Comparison of ENCODE assay signal across 13 mouse cellular contexts in the genomic region with DNA sequence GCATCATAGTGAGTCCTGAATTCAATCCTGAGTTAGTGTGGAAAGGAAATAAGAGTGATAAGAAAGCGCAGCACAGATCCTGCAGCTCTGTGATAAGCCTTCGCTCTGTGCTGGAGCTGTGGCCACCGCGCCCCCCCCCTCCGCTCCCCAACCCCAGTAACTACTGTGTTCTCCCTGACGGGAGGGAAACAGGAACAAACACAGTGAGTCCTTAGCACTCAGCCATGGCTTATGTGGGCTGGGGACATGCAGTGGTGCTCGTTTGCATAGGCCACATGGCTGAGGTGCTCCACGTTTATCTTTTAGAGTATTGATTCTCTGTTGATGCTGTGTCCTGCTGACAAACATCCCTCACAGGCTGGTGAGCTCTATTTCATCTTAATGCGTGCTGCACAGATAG. TPM values are rescaled to one million over a fixed set of nuclear protein-coding genes. Genes with fewer than 3 reads are reported as not detected.
DNase-seq lines count a peak whose midpoint lies in the region; ATAC-seq and TF ChIP-seq lines count a peak whose summit lies in the region.
"Had no signal": no experiment of that assay in that cellular context is flagged by ENCODE, and none has a peak within 500 bp of the region (broad histone marks: within the 10 kb centered on the region; RNA-seq: fewer than 3 reads in every experiment).

No protein-coding gene starts in this region.

- no peaks in the 10 kb centered on the region for H3K27me3 ChIP-seq in heart, embryonic 12.5 days (replicated peaks)
- no peaks in the 10 kb centered on the region for H3K27me3 ChIP-seq in heart, adult 2 months (ENCODE audit: control insufficient read depth, insufficient read depth, low read length)
- H3K27me3 ChIP-seq in liver, postnatal 0 days (ENCODE audit: insufficient read depth, low read length): no peaks in the 10 kb centered on the region
- no peaks in the 10 kb centered on the region for H3K27me3 ChIP-seq in hindbrain, embryonic 16.5 days (replicated peaks; ENCODE audit: control insufficient read depth, insufficient read depth, low read length)
- H3K27me3 ChIP-seq: neural tube, embryonic 12.5 days had no signal

- H3K79me2 ChIP-seq in heart, adult 2 months (replicated peaks; ENCODE audit: control insufficient read depth, insufficient read depth, low read length): no peaks in the 10 kb centered on the region

- no peak overlapping the region for H3K4me3 ChIP-seq in heart, embryonic 12.5 days
- H3K4me3 ChIP-seq in heart, adult 2 months: no peak overlapping the region
- H3K4me3 ChIP-seq in liver, postnatal 0 days (ENCODE audit: low read depth, low read length): no peak overlapping the region
- no peak overlapping the region for H3K4me3 ChIP-seq in hindbrain, embryonic 16.5 days (ENCODE audit: low read length)
- H3K4me3 ChIP-seq: neural tube, embryonic 12.5 days had no signal

- TF ChIP-seq CTCF in heart, adult 2 months (IDR thresholded peaks at IDR 0.05): no peak
- no peak for TF ChIP-seq CTCF in liver, postnatal 0 days (IDR thresholded peaks at IDR 0.05; ENCODE audit: low read depth)

- TF ChIP-seq POLR2A in heart, adult 2 months (IDR thresholded peaks at IDR 0.05; ENCODE audit: insufficient read depth, low read depth, low read length): no peak

- TF ChIP-seq EP300 in heart, adult 2 months (IDR thresholded peaks at IDR 0.05; ENCODE audit: insufficient read depth, low read depth, low read length): no peak
- peak; percentile 73; the same call in 1 of the 2 replicates for TF ChIP-seq EP300 in liver, postnatal 0 days (IDR thresholded peaks at IDR 0.05; ENCODE audit: low read depth)

- no peaks in the 10 kb centered on the region for H3K9me3 ChIP-seq in heart, embryonic 12.5 days (replicated peaks)
- H3K9me3 ChIP-seq in liver, postnatal 0 days (ENCODE audit: low read length): no peaks in the 10 kb centered on the region
- H3K9me3 ChIP-seq in hindbrain, embryonic 16.5 days (ENCODE audit: control insufficient read depth, low read length): no peaks in the 10 kb centered on the region
- H3K9me3 ChIP-seq: neural tube, embryonic 12.5 days had no signal

- H3K4me1 ChIP-seq in heart, embryonic 12.5 days (replicated peaks): peaks cover 13% of the 10 kb centered on the region; the same call in 1 of the 2 replicates
- no peaks in the 10 kb centered on the region for H3K4me1 ChIP-seq in heart, adult 2 months (ENCODE audit: control insufficient read depth, insufficient read depth, low read length)
- peaks cover 3% of the 10 kb centered on the region; the same call in 1 of the 2 replicates for H3K4me1 ChIP-seq in liver, postnatal 0 days (ENCODE audit: insufficient read depth)
- H3K4me1 ChIP-seq in hindbrain, embryonic 16.5 days (ENCODE audit: control insufficient read depth, insufficient read depth, low read depth, low read length): no peaks in the 10 kb centered on the region
- H3K4me1 ChIP-seq: neural tube, embryonic 12.5 days had no signal

- intact Hi-C loops in heart, adult 2 months (cut with DNase I): no loop called here

- H3K36me3 ChIP-seq in heart, embryonic 12.5 days: peaks cover 29% of the 10 kb centered on the region
- no peaks in the 10 kb centered on the region for H3K36me3 ChIP-seq in heart, adult 2 months (ENCODE audit: control insufficient read depth, insufficient read depth, low read length)
- H3K36me3 ChIP-seq in liver, postnatal 0 days (replicated peaks; ENCODE audit: insufficient read depth, low read length): peaks cover 3% of the 10 kb centered on the region
- H3K36me3 ChIP-seq in hindbrain, embryonic 16.5 days (ENCODE audit: control insufficient read depth, insufficient read depth, low read length): peaks cover 13% of the 10 kb centered on the region; the same call in 1 of the 2 replicates

- no peak for DNase-seq in heart, adult 2 months
- DNase-seq in 416B (ENCODE audit: low read depth): peak; percentile 30
- DNase-seq in c-Kit-positive CD71-positive TER-119-positive erythroid progenitor cells, embryonic 14.5 days (ENCODE audit: low spot score): peak; percentile 23
- peak; percentile 58 for DNase-seq in liver, postnatal 0 days
- DNase-seq in retina, embryonic 14.5 days (ENCODE audit: low spot score): no peak
- no peak for DNase-seq in left cerebral cortex, adult 8-10 months (ENCODE audit: low spot score in 2 of 2)
- DNase-seq: adrenal gland, adult 2 months; kidney, adult 2 months; thymus, postnatal 4 days had no signal

- ATAC-seq in heart, embryonic 12.5 days (ENCODE audit: insufficient number of reproducible peaks, low FRiP score): peak; percentile 90
- ATAC-seq in liver, postnatal 0 days: peak; percentile 90
- ATAC-seq in hindbrain, embryonic 16.5 days: no peak

- no peak overlapping the region for H3K9ac ChIP-seq in heart, embryonic 12.5 days
- H3K9ac ChIP-seq in heart, adult 2 months (ENCODE audit: low read depth, low read length): no peak overlapping the region
- no peak overlapping the region for H3K9ac ChIP-seq in liver, postnatal 0 days (replicated peaks)
- H3K9ac ChIP-seq in hindbrain, embryonic 16.5 days (ENCODE audit: low read depth, low read length): no peak overlapping the region
- H3K9ac ChIP-seq: neural tube, embryonic 12.5 days had no signal

- 18% methylated on average over 9 of the region's 9 CpGs for WGBS in heart, embryonic 12.5 days
- 27% methylated on average over 9 of the region's 9 CpGs for WGBS in heart, adult 2 months
- 8% methylated on average over 9 of the region's 9 CpGs for WGBS in liver, postnatal 0 days (ENCODE audit: insufficient replicate concordance)
- 74% methylated on average over 9 of the region's 9 CpGs for WGBS in hindbrain, embryonic 16.5 days

- peak overlapping the region; percentile 33; the same call in 1 of the 2 replicates for H3K27ac ChIP-seq in heart, embryonic 12.5 days (ENCODE audit: poor library complexity, severe bottlenecking)
- no peak overlapping the region for H3K27ac ChIP-seq in heart, adult 2 months
- no peak overlapping the region for H3K27ac ChIP-seq in liver, postnatal 0 days (ENCODE audit: low read depth)
- H3K27ac ChIP-seq in hindbrain, embryonic 16.5 days (ENCODE audit: low read depth, low read length): no peak overlapping the region
- H3K27ac ChIP-seq: macrophage; neural tube, embryonic 12.5 days had no signal

- H3K4me2 ChIP-seq in heart, embryonic 12.5 days: no peak overlapping the region
- no peak overlapping the region for H3K4me2 ChIP-seq in liver, postnatal 0 days (ENCODE audit: low read depth, low read length)
- H3K4me2 ChIP-seq in hindbrain, embryonic 16.5 days (ENCODE audit: low read length): no peak overlapping the region
- H3K4me2 ChIP-seq: neural tube, embryonic 12.5 days had no signal

RNA-seq across cellular contexts. Expression of gene Ryk, which starts 55.4 kb away (rescaled TPM):
- polyA plus RNA-seq in heart, embryonic 12.5 days (2016; fragmentation: Nextera tagmentation; extraction: Ambion mirVana): 14.5 and 15.2 TPM in 2 replicates
- 10 to 100 TPM; 38.1 to 39.7 TPM for total RNA-seq in heart, adult 2 months (2021)
- 31.5 and 45.1 TPM in 2 replicates for polyA plus RNA-seq in heart, adult 2 months (2012; rRNA removed)
- polyA plus RNA-seq in liver, postnatal 0 days (2015; fragmentation: Nextera tagmentation; extraction: Ambion mirVana): 4.7 and 8.2 TPM in 2 replicates
- polyA plus RNA-seq in hindbrain, embryonic 16.5 days (2015; fragmentation: Nextera tagmentation; extraction: Ambion mirVana): 8.9 and 9.9 TPM in 2 replicates
- total RNA-seq in left cerebral cortex, adult 8-10 months (2022): 10 to 100 TPM; 32.7 to 36.9 (median 34.2) TPM

Comparison
In these comparisons a context has a peak if more than half of its experiments do, and no peak if none do; other contexts are left out.
1. DNase-seq: peak in 416B (single experiment), c-Kit-positive CD71-positive TER-119-positive erythroid progenitor cells, embryonic 14.5 days (single experiment) and liver, postnatal 0 days (single experiment); none in heart, adult 2 months (0 of 2), retina, embryonic 14.5 days (single experiment) and left cerebral cortex, adult 8-10 months (0 of 2).